Mouse (Mus musculus): ENCODE results near the gene Tatdn2. TPM values are rescaled to one million over a fixed set of nuclear protein-coding genes. Genes with fewer than 3 reads are reported as not detected.
"Not testable (repeated sequence)": the region's sequence is repeated elsewhere in the genome, so short reads cannot be mapped to it uniquely, and the experiment has no call there.

Gene Tatdn2
- polyA plus RNA-seq, 1 experiment from 2014 or later: 1.5 TPM

GRCm38 (mm10) chr6:113692661-113693133 is 4.2 kb upstream of the Tatdn2 start:
- no peaks in the 10 kb centered on the region for H3K9me3 ChIP-seq (ENCODE audit: control insufficient read depth, low read length)
- H3K4me2 ChIP-seq (ENCODE audit: low read depth, low read length, severe bottlenecking): no peak overlapping the region
- ATAC-seq (replicated peaks; ENCODE audit: low FRiP score): no peak
- WGBS: 83% methylated on average over 5 of the region's 5 CpGs
- DNase-seq (ENCODE audit: low spot score): no peak
- no peak overlapping the region for H3K4me3 ChIP-seq (ENCODE audit: low read depth, low read length)
- H3K9ac ChIP-seq (ENCODE audit: low read length): no peak overlapping the region
- no peaks in the 10 kb centered on the region for H3K36me3 ChIP-seq (ENCODE audit: control insufficient read depth, insufficient read depth, low read length)
- no peaks in the 10 kb centered on the region for H3K27me3 ChIP-seq (ENCODE audit: control insufficient read depth, insufficient read depth, low read length)
- H3K4me1 ChIP-seq (replicated peaks; ENCODE audit: control insufficient read depth, insufficient read depth, low read length): no peaks in the 10 kb centered on the region; the same call in 1 of the 2 replicates
- no peak overlapping the region for H3K27ac ChIP-seq (ENCODE audit: low read depth, low read length)

DNA sequence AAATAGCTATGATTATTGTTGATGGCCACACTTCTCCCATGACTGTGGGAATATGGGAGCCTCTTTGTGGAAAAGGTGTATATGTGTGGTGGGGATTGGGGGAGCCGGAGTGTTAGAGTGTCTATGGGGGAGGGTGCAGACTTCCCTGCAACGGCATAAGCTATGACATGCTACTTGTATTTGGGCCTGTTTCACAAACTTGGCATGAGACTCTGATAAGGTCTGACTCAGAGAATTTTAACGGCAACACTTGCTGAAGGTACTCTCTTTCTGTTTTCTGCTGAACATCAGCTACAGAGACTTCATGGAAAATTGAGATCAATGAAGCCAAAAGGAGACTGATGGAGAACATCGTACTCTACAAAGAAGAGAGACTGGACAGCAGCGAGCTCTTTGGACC is 3.5 kb upstream of the Tatdn2 start:
- H3K9me3 ChIP-seq (ENCODE audit: control insufficient read depth, low read length): no peaks in the 10 kb centered on the region
- ATAC-seq (replicated peaks; ENCODE audit: low FRiP score) (no peak), DNase-seq (ENCODE audit: low spot score) (no peak)
- no peaks in the 10 kb centered on the region for H3K27me3 ChIP-seq (ENCODE audit: control insufficient read depth, insufficient read depth, low read length)
- H3K4me2 ChIP-seq (ENCODE audit: low read depth, low read length, severe bottlenecking): no peak overlapping the region
- no peak overlapping the region for H3K9ac ChIP-seq (ENCODE audit: low read length)
- H3K27ac ChIP-seq (ENCODE audit: low read depth, low read length): no peak overlapping the region
- 94% methylated on average over 5 of the region's 5 CpGs for WGBS
- H3K4me3 ChIP-seq (ENCODE audit: low read depth, low read length): no peak overlapping the region
- peaks cover 6% of the 10 kb centered on the region for H3K4me1 ChIP-seq (replicated peaks; ENCODE audit: control insufficient read depth, insufficient read depth, low read length)
- H3K36me3 ChIP-seq (ENCODE audit: control insufficient read depth, insufficient read depth, low read length): no peaks in the 10 kb centered on the region

GRCm38 (mm10) chr6:113695203-113695602 is 1.6 kb upstream of the Tatdn2 start:
- Histone ChIP-seq H3K27me3 (ENCODE audit: control insufficient read depth, insufficient read depth, low read length) (no peaks in the 10 kb centered on the region), H3K9ac (ENCODE audit: low read length) (no peak overlapping the region), H3K4me1 (replicated peaks; ENCODE audit: control insufficient read depth, insufficient read depth, low read length) (peaks cover 13% of the 10 kb centered on the region), H3K4me3 (ENCODE audit: low read depth, low read length) (no peak overlapping the region), H3K27ac (ENCODE audit: low read depth, low read length) (no peak overlapping the region), H3K4me2 (ENCODE audit: low read depth, low read length, severe bottlenecking) (no peak overlapping the region), H3K36me3 (ENCODE audit: control insufficient read depth, insufficient read depth, low read length) (no peaks in the 10 kb centered on the region), H3K9me3 (ENCODE audit: control insufficient read depth, low read length) (no peaks in the 10 kb centered on the region)
- ATAC-seq (replicated peaks; ENCODE audit: low FRiP score) (no peak), DNase-seq (ENCODE audit: low spot score) (no peak)
- 73% methylated on average over 1 of the region's 1 CpGs for WGBS

GRCm38 (mm10) chr6:113695766-113696355 is 989 bp upstream of the Tatdn2 start:
- ATAC-seq (replicated peaks; ENCODE audit: low FRiP score) (no peak), DNase-seq (ENCODE audit: low spot score) (no peak)
- Histone ChIP-seq H3K4me2 (ENCODE audit: low read depth, low read length, severe bottlenecking) (peak overlapping the region; percentile 98), H3K27ac (ENCODE audit: low read depth, low read length) (no peak overlapping the region), H3K9me3 (ENCODE audit: control insufficient read depth, low read length) (no peaks in the 10 kb centered on the region), H3K9ac (ENCODE audit: low read length) (peak overlapping the region; percentile 54; the same call in 1 of the 2 replicates), H3K4me1 (replicated peaks; ENCODE audit: control insufficient read depth, insufficient read depth, low read length) (peaks cover 13% of the 10 kb centered on the region), H3K4me3 (ENCODE audit: low read depth, low read length) (peak overlapping the region; percentile 84), H3K27me3 (ENCODE audit: control insufficient read depth, insufficient read depth, low read length) (no peaks in the 10 kb centered on the region), H3K36me3 (ENCODE audit: control insufficient read depth, insufficient read depth, low read length) (no peaks in the 10 kb centered on the region)
- 74% methylated on average over 4 of the region's 4 CpGs for WGBS

- H3K36me3 ChIP-seq (ENCODE audit: control insufficient read depth, insufficient read depth, low read length): no peaks in the 10 kb centered on the region
- peaks cover 13% of the 10 kb centered on the region for H3K4me1 ChIP-seq (replicated peaks; ENCODE audit: control insufficient read depth, insufficient read depth, low read length)
- DNase-seq (ENCODE audit: low spot score) (no peak), ATAC-seq (replicated peaks; ENCODE audit: low FRiP score) (no peak)
- H3K27ac ChIP-seq (ENCODE audit: low read depth, low read length): peak overlapping the region; percentile 71
- H3K4me2 ChIP-seq (ENCODE audit: low read depth, low read length, severe bottlenecking): peak overlapping the region; percentile 98
- under 1% methylated on average over 99 of the region's 113 CpGs for WGBS
- H3K9ac ChIP-seq (ENCODE audit: low read length): peak overlapping the region; percentile 80
- H3K4me3 ChIP-seq (ENCODE audit: low read depth, low read length): peak overlapping the region; percentile 84
- no peaks in the 10 kb centered on the region for H3K27me3 ChIP-seq (ENCODE audit: control insufficient read depth, insufficient read depth, low read length)
- no peaks in the 10 kb centered on the region for H3K9me3 ChIP-seq (ENCODE audit: control insufficient read depth, low read length)
Observed at GRCm38 (mm10) chr6:113697222-113698205, 664 bp downstream of the Tatdn2 start.

GRCm38 (mm10) chr6:113712718-113713117 is 15.9 kb downstream of the Tatdn2 start:
- WGBS: 94% methylated on average over 3 of the region's 3 CpGs
- Histone ChIP-seq H3K4me3 (ENCODE audit: low read depth, low read length) (no peak overlapping the region), H3K27me3 (ENCODE audit: control insufficient read depth, insufficient read depth, low read length) (no peaks in the 10 kb centered on the region), H3K9ac (ENCODE audit: low read length) (no peak overlapping the region), H3K27ac (ENCODE audit: low read depth, low read length) (no peak overlapping the region), H3K9me3 (ENCODE audit: control insufficient read depth, low read length) (no peaks in the 10 kb centered on the region), H3K4me2 (ENCODE audit: low read depth, low read length, severe bottlenecking) (no peak overlapping the region), H3K4me1 (replicated peaks; ENCODE audit: control insufficient read depth, insufficient read depth, low read length) (no peaks in the 10 kb centered on the region), H3K36me3 (ENCODE audit: control insufficient read depth, insufficient read depth, low read length) (peaks cover 7% of the 10 kb centered on the region)
- DNase-seq (ENCODE audit: low spot score) (no peak), ATAC-seq (replicated peaks; ENCODE audit: low FRiP score) (no peak)

DNA sequence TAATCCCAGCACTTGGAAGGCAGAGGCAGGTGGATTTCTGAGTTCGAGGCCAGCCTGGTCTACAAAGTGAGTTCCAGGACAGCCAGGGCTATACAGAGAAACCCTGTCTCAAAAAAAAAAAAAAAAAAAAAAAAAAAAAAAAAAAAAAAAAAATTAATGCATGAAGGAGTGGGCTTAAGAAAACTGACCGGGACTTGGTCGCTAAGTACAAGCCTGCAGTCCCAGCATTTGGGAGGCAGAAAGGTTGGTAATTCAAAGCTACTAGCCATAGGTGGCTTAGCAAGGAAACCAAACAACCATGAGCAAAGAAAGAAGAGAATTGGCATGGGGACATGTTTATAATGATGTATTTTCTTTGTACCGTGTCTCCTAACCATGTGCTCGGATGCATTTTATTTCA is 16.5 kb downstream of the Tatdn2 start:
- not testable (repeated sequence) for H3K27ac ChIP-seq (ENCODE audit: low read depth, low read length); H3K36me3 ChIP-seq (ENCODE audit: control insufficient read depth, insufficient read depth, low read length); DNase-seq (ENCODE audit: low spot score); H3K4me2 ChIP-seq (ENCODE audit: low read depth, low read length, severe bottlenecking); H3K9ac ChIP-seq (ENCODE audit: low read length); H3K4me3 ChIP-seq (ENCODE audit: low read depth, low read length); H3K9me3 ChIP-seq (ENCODE audit: control insufficient read depth, low read length); H3K4me1 ChIP-seq (replicated peaks; ENCODE audit: control insufficient read depth, insufficient read depth, low read length); ATAC-seq (replicated peaks; ENCODE audit: low FRiP score); H3K27me3 ChIP-seq (ENCODE audit: control insufficient read depth, insufficient read depth, low read length)
- WGBS: 90% methylated on average over 5 of the region's 5 CpGs

DNA sequence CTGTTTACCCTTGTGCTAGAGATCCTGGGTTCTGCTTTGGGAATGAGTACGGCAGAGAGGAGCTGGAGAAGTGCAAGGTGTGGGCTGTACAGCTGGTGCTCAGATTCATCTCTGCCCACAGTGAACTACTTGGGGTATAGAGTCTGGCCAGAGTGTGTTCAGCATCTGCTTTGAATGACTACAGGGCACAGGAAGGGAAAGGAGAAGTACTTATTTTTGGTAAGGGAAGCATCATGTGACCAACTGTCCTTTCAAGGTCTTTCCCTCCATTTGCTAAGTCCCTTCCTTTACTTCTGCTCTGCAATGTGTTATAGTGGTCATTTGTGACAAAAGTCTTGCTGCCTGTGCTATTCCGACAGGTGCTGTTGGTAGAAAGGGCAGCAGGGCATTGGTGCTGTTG is 17.4 kb downstream of the Tatdn2 start:
- Histone ChIP-seq H3K27me3 (ENCODE audit: control insufficient read depth, insufficient read depth, low read length) (no peaks in the 10 kb centered on the region), H3K4me3 (ENCODE audit: low read depth, low read length) (no peak overlapping the region), H3K4me1 (replicated peaks; ENCODE audit: control insufficient read depth, insufficient read depth, low read length) (no peaks in the 10 kb centered on the region), H3K36me3 (ENCODE audit: control insufficient read depth, insufficient read depth, low read length) (peaks cover 4% of the 10 kb centered on the region; the same call in 1 of the 2 replicates), H3K27ac (ENCODE audit: low read depth, low read length) (no peak overlapping the region), H3K9me3 (ENCODE audit: control insufficient read depth, low read length) (no peaks in the 10 kb centered on the region), H3K4me2 (ENCODE audit: low read depth, low read length, severe bottlenecking) (no peak overlapping the region), H3K9ac (ENCODE audit: low read length) (no peak overlapping the region)
- WGBS: 94% methylated on average over 2 of the region's 2 CpGs
- DNase-seq (ENCODE audit: low spot score) (no peak), ATAC-seq (replicated peaks; ENCODE audit: low FRiP score) (no peak)
